Mouse (Mus musculus): Measurements from ENCODE around the gene Styx. TPM values are rescaled to one million over a fixed set of nuclear protein-coding genes. Genes with fewer than 3 reads are reported as not detected.

The Styx gene
- polyA plus RNA-seq, 1 experiment from 2014 or later: 57.5 TPM

DNA sequence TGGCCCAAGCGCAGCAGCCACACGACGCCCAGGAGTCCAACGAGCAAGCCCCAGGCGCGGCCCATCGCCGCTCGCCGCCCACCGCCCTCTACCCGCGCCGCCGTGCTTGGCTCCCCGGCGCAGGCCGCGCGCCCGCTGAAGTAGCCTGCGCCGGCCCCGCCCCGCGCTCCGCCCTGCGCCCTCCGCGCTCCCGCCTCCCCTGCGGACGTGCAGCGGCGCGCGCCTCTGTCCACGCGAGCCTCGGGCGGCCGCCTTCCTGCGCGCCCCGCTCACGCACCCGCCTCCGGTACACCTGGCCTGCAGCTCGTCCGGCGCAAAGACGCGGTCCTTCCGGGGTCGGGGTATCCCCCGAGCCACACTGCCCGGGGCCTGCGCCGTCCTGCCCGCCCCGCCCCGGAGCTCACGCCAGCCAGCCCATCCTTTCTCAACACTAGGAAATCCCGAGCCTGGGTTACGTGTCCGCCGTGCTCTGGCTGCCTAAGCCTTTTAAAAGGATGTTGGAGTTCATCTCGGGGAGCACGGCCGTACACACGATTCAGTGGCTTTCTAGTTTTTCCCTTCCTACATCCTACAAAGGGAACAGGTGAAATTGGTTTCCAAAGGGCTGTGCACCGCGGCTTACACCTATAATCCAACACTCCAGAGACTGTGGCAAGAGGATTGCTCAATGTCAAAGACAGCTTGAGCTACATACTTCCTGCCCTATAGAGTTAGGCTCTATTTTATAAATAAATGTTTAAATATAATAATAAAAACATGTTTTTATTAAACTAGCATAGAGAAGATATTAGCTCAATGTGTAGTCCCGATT, 32.3 kb upstream of the Styx start, which contains the start of gene Ero1l:
Ero1l (minus strand) TSS at position 346 of the 811 bp plus-strand sequence.
- H3K9me3 ChIP-seq (ENCODE audit: control insufficient read depth, low read length): no peaks in the 10 kb centered on the region
- no peaks in the 10 kb centered on the region for H3K27me3 ChIP-seq (ENCODE audit: control insufficient read depth, insufficient read depth, low read depth, low read length)
- peak within 1 kb of the TSS; percentile 87 for H3K9ac ChIP-seq (ENCODE audit: low read length)
- H3K4me2 ChIP-seq (ENCODE audit: low read depth, low read length): peak within 1 kb of the TSS; percentile 84
- no peaks in the 10 kb centered on the region for H3K36me3 ChIP-seq (ENCODE audit: control insufficient read depth, insufficient read depth, low read length)
- peak within 1 kb of the TSS; percentile 88 for H3K27ac ChIP-seq (ENCODE audit: low read length)
- peaks cover 16% of the 10 kb centered on the region for H3K4me1 ChIP-seq (replicated peaks; ENCODE audit: control insufficient read depth, insufficient read depth, low read length)
- H3K4me3 ChIP-seq (ENCODE audit: low read length): peak within 1 kb of the TSS; percentile 81
- peak; percentile 96 for ATAC-seq (ENCODE audit: low read depth)
- 1% methylated on average over 65 of the region's 74 CpGs for WGBS

DNA sequence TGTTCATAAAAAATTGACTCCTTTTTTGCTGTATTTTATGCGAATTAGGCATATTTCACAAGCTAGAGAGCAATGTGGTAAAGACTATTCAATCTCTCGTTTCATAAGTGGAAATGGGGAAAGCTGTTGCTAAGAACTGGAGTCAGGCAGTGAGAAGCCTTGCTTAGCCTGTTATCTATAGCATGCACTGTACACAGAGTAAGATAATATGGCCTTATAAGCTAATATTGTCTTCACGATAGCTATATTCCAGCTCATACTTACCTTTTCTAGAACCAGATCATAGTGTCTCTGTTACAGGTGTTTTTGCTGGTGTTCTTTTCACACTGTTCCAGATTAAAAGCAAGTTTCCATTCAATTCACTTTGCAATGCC, 31.7 kb upstream of the Styx start:
- ATAC-seq (ENCODE audit: low read depth): no peak
- H3K27ac ChIP-seq (ENCODE audit: low read length): no peak overlapping the region; the same call in 1 of the 2 replicates
- 46% methylated on average over 3 of the region's 3 CpGs for WGBS

DNA sequence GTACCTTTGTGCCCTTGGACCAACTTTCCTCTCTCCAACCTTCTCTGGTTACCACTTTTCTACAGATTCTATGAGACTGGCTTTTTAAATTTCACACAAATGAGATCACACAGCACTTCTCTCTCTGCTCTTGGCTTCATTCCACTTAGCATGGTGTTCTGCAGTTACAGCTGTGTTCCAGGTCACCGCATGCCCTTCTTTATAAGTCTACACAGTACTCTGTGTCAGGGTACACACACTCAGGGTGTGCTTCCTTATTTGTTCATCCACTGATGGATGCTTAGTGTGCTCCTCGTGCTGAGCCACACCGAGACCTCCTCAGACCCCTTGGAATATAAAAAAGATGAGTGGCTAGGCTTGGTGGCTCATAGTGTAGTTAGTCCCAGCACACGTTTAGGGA, 30.8 kb upstream of the Styx start:
- H3K9ac ChIP-seq (ENCODE audit: low read length): no peak overlapping the region
- no peak overlapping the region for H3K4me2 ChIP-seq (ENCODE audit: low read depth, low read length)
- ATAC-seq (ENCODE audit: low read depth): no peak
- WGBS: 69% methylated on average over 4 of the region's 4 CpGs
- H3K27me3 ChIP-seq (ENCODE audit: control insufficient read depth, insufficient read depth, low read depth, low read length): no peaks in the 10 kb centered on the region
- H3K4me1 ChIP-seq (replicated peaks; ENCODE audit: control insufficient read depth, insufficient read depth, low read length): peaks cover 13% of the 10 kb centered on the region
- no peak overlapping the region for H3K4me3 ChIP-seq (ENCODE audit: low read length)
- H3K27ac ChIP-seq (ENCODE audit: low read length): no peak overlapping the region
- no peaks in the 10 kb centered on the region for H3K36me3 ChIP-seq (ENCODE audit: control insufficient read depth, insufficient read depth, low read length)
- no peaks in the 10 kb centered on the region for H3K9me3 ChIP-seq (ENCODE audit: control insufficient read depth, low read length)

More for the DNA sequence above, 31.7 kb upstream of the Styx start:
- Histone ChIP-seq H3K4me2 (ENCODE audit: low read depth, low read length) (no peak overlapping the region), H3K4me3 (ENCODE audit: low read length) (peak overlapping the region; percentile 81; the same call in 1 of the 2 replicates), H3K9me3 (ENCODE audit: control insufficient read depth, low read length) (no peaks in the 10 kb centered on the region), H3K36me3 (ENCODE audit: control insufficient read depth, insufficient read depth, low read length) (no peaks in the 10 kb centered on the region), H3K4me1 (replicated peaks; ENCODE audit: control insufficient read depth, insufficient read depth, low read length) (peaks cover 16% of the 10 kb centered on the region), H3K9ac (ENCODE audit: low read length) (no peak overlapping the region), H3K27me3 (ENCODE audit: control insufficient read depth, insufficient read depth, low read depth, low read length) (no peaks in the 10 kb centered on the region)

DNA sequence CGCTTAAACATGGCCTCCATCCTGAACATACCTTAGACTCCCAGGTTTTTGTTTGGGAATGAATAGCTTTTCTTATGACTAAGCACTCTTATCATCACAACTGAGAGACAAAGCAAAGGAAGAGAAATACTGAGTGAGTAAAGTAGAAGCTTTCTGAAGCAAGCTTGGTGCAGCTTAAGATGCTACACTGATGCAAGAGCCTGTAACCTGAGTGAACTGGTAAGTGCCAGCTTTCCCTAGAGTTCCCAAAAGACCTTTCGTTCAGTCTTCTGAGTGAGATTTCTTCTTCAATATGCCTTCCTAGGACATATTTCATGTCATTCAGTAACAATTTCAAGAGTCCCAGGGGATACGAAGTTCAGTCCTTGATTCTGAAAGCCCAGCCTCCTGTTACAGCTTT, 29.8 kb upstream of the Styx start:
- no peak for ATAC-seq (ENCODE audit: low read depth)
- Histone ChIP-seq H3K9ac (ENCODE audit: low read length) (no peak overlapping the region), H3K4me3 (ENCODE audit: low read length) (no peak overlapping the region), H3K36me3 (ENCODE audit: control insufficient read depth, insufficient read depth, low read length) (no peaks in the 10 kb centered on the region), H3K4me2 (ENCODE audit: low read depth, low read length) (no peak overlapping the region), H3K9me3 (ENCODE audit: control insufficient read depth, low read length) (no peaks in the 10 kb centered on the region), H3K27me3 (ENCODE audit: control insufficient read depth, insufficient read depth, low read depth, low read length) (no peaks in the 10 kb centered on the region), H3K27ac (ENCODE audit: low read length) (no peak overlapping the region), H3K4me1 (replicated peaks; ENCODE audit: control insufficient read depth, insufficient read depth, low read length) (peaks cover 7% of the 10 kb centered on the region; the same call in 1 of the 2 replicates)
- 69% methylated on average over 3 of the region's 3 CpGs for WGBS

DNA sequence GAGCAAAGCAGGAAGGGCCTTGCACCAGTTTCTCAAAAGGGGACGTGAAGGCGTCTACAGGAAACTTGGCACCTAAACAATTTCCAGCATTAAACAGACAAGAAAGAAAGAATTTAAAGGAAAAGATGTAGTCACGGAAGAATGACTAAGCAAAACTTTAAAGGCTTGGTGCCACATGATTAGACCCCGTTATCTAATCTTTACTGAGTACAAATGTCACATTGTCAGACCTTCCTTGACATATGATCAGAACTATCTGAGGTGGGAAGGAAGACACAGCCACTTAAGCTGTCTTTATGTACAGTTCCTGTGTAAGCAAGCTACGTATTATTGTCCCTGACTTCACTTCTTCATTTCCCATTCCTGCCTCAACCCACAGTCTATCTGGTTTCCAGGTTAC, 29.3 kb upstream of the Styx start:
- 38% methylated on average over 5 of the region's 5 CpGs for WGBS
- H3K27me3 ChIP-seq (ENCODE audit: control insufficient read depth, insufficient read depth, low read depth, low read length): no peaks in the 10 kb centered on the region
- H3K27ac ChIP-seq (ENCODE audit: low read length): no peak overlapping the region
- H3K36me3 ChIP-seq (ENCODE audit: control insufficient read depth, insufficient read depth, low read length): no peaks in the 10 kb centered on the region
- no peaks in the 10 kb centered on the region for H3K9me3 ChIP-seq (ENCODE audit: control insufficient read depth, low read length)
- ATAC-seq (ENCODE audit: low read depth): no peak
- H3K9ac ChIP-seq (ENCODE audit: low read length): no peak overlapping the region
- H3K4me2 ChIP-seq (ENCODE audit: low read depth, low read length): no peak overlapping the region
- H3K4me3 ChIP-seq (ENCODE audit: low read length): no peak overlapping the region
- peaks cover 7% of the 10 kb centered on the region; the same call in 1 of the 2 replicates for H3K4me1 ChIP-seq (replicated peaks; ENCODE audit: control insufficient read depth, insufficient read depth, low read length)

DNA sequence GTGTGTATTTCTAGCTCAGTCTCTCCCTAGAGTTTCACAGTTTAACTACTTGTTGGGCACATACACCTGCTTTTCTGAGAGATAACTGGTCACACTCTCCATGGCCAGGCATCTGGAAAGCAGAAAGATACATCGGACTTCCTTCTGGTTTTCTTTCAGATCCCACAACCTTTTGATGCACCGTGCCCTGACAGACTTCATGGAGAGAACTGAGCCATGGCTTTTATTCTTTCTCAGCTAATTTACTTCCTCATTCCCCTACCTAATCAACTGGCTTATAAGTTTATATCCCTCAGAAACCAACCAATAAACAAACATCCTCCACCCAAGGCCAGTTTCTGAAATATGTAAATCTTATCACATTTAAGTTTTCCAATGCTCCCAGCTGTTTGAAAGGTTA, 28.4 kb upstream of the Styx start:
- no peaks in the 10 kb centered on the region for H3K27me3 ChIP-seq (ENCODE audit: control insufficient read depth, insufficient read depth, low read depth, low read length)
- peaks cover 2% of the 10 kb centered on the region; the same call in 1 of the 2 replicates for H3K4me1 ChIP-seq (replicated peaks; ENCODE audit: control insufficient read depth, insufficient read depth, low read length)
- no peak for ATAC-seq (ENCODE audit: low read depth)
- H3K4me3 ChIP-seq (ENCODE audit: low read length): no peak overlapping the region
- no peak overlapping the region for H3K27ac ChIP-seq (ENCODE audit: low read length)
- H3K36me3 ChIP-seq (ENCODE audit: control insufficient read depth, insufficient read depth, low read length): no peaks in the 10 kb centered on the region
- no peak overlapping the region for H3K4me2 ChIP-seq (ENCODE audit: low read depth, low read length)
- no peaks in the 10 kb centered on the region for H3K9me3 ChIP-seq (ENCODE audit: control insufficient read depth, low read length)
- H3K9ac ChIP-seq (ENCODE audit: low read length): no peak overlapping the region
- WGBS: 82% methylated on average over 2 of the region's 2 CpGs

DNA sequence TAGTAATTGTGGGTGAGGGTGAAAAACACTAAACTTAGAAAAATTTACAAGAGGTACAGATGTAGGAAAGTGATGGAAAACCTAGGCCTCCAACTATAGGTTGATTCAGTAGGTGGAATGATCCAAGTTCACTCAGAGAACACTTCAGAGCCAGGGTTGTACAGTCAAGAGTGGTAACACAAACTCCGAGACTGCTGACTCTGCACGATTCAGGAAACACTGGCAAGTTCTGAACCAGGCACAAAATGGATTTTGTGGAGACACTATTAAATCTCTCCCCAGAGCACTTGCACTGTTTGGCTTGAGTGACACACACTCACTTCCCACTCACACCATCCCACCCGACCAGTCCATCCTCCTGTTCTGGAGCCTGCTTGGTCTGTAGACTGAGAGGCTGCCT, 27.6 kb upstream of the Styx start:
- Histone ChIP-seq H3K9ac (ENCODE audit: low read length) (no peak overlapping the region), H3K9me3 (ENCODE audit: control insufficient read depth, low read length) (no peaks in the 10 kb centered on the region), H3K4me3 (ENCODE audit: low read length) (no peak overlapping the region), H3K36me3 (ENCODE audit: control insufficient read depth, insufficient read depth, low read length) (no peaks in the 10 kb centered on the region), H3K27me3 (ENCODE audit: control insufficient read depth, insufficient read depth, low read depth, low read length) (no peaks in the 10 kb centered on the region), H3K4me2 (ENCODE audit: low read depth, low read length) (no peak overlapping the region), H3K4me1 (replicated peaks; ENCODE audit: control insufficient read depth, insufficient read depth, low read length) (0 out of 2 replicates have a peak, but pooled peaks cover 2% of the 10 kb centered on the region), H3K27ac (ENCODE audit: low read length) (no peak overlapping the region)
- ATAC-seq (ENCODE audit: low read depth): no peak
- 68% methylated on average over 3 of the region's 3 CpGs for WGBS

DNA sequence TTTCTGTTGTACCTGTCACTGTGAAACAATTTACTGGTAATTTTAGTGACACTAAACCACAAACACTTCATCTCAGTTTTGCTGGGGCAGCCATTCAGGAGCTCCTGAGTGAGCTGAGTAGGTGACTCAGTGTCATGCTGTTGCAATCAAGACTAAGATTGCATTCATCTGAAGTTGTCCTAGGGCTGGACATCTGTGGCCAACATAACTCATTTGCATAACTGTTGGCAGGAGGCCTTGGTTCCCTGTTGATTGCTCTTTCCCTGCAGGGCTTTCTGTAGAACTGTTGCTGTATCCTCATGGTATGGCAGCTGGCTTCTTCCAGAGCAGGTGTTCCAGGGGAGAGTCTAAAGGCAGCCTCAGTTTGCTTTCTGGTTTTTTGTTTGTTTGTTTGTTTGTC, 25.4 kb upstream of the Styx start:
- ATAC-seq (ENCODE audit: low read depth): no peak

DNA sequence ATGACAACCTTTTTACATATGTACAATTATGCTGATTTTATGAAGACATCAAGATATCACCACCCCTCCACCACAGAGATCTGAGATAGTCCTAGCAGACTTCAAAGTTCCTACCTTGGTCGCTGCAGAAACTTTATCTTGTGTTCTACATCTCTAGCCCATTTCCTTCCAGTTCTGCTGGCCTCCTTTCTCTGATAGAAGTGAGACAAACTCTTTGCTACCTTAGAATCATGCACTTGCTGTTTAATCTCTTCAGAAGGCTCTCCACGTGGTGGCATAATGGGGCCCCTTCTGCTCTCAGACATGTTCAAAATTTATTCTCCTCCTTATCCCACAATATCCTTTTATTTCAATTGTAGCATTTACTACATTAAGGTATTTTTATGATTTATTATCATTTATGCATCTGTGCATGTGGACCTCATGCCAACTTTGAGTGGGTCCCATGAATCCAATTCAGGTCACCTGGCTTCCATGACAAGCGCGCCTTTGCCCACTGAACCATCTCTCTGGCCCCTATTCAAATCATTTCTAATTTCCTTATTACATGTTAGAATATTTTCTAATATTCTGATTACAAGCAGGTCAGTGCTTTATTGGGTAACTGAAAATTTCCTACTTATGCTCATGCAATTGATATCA, 22.7 kb upstream of the Styx start:
- no peak overlapping the region for H3K9ac ChIP-seq (ENCODE audit: low read length)
- WGBS: 85% methylated on average over 4 of the region's 4 CpGs
- no peak overlapping the region for H3K4me2 ChIP-seq (ENCODE audit: low read depth, low read length)
- H3K27me3 ChIP-seq (ENCODE audit: control insufficient read depth, insufficient read depth, low read depth, low read length): no peaks in the 10 kb centered on the region
- peaks cover 7% of the 10 kb centered on the region for H3K36me3 ChIP-seq (ENCODE audit: control insufficient read depth, insufficient read depth, low read length)
- no peak overlapping the region for H3K4me3 ChIP-seq (ENCODE audit: low read length)
- H3K4me1 ChIP-seq (replicated peaks; ENCODE audit: control insufficient read depth, insufficient read depth, low read length): 0 out of 2 replicates have a peak, but pooled peaks cover 2% of the 10 kb centered on the region
- no peak for ATAC-seq (ENCODE audit: low read depth)
- H3K27ac ChIP-seq (ENCODE audit: low read length): no peak overlapping the region
- H3K9me3 ChIP-seq (ENCODE audit: control insufficient read depth, low read length): no peaks in the 10 kb centered on the region

More for the DNA sequence above, 25.4 kb upstream of the Styx start:
- no peaks in the 10 kb centered on the region for H3K4me1 ChIP-seq (replicated peaks; ENCODE audit: control insufficient read depth, insufficient read depth, low read length)
- no peak overlapping the region for H3K27ac ChIP-seq (ENCODE audit: low read length)
- H3K9me3 ChIP-seq (ENCODE audit: control insufficient read depth, low read length): no peaks in the 10 kb centered on the region
- no peaks in the 10 kb centered on the region for H3K27me3 ChIP-seq (ENCODE audit: control insufficient read depth, insufficient read depth, low read depth, low read length)
- no peak overlapping the region for H3K4me3 ChIP-seq (ENCODE audit: low read length)
- H3K36me3 ChIP-seq (ENCODE audit: control insufficient read depth, insufficient read depth, low read length): no peaks in the 10 kb centered on the region
- no peak overlapping the region for H3K4me2 ChIP-seq (ENCODE audit: low read depth, low read length)
- H3K9ac ChIP-seq (ENCODE audit: low read length): no peak overlapping the region

Data from lung, embryonic 16.5 days (tissue).